Mouse (Mus musculus): Measurements from ENCODE around the gene Fzd4. TPM values are rescaled to one million over a fixed set of nuclear protein-coding genes. Genes with fewer than 3 reads are reported as not detected.

The Fzd4 gene
- polyA plus RNA-seq, 1 experiment = 5.0 TPM

GRCm38 (mm10) chr7:89371623-89372295 lies 32.4 kb upstream of the Fzd4 start:
- H3K27me3 ChIP-seq (ENCODE audit: control insufficient read depth, insufficient read depth, insufficient read length) = no peaks in the 10 kb centered on the region
- no peak overlapping the region for H3K4me3 ChIP-seq
- TF ChIP-seq TCF3 (IDR thresholded peaks at IDR 0.05; ENCODE audit: insufficient read length, low read depth) = no peak
- TF ChIP-seq MAX (IDR thresholded peaks at IDR 0.05; ENCODE audit: low read depth) = no peak
- TF ChIP-seq USF1 (IDR thresholded peaks at IDR 0.05; ENCODE audit: low read depth) = no peak
- TF ChIP-seq E2F4 (IDR thresholded peaks at IDR 0.05; ENCODE audit: insufficient read depth) = no peak
- TF ChIP-seq CEBPB (IDR thresholded peaks at IDR 0.05; ENCODE audit: insufficient read depth, poor library complexity, severe bottlenecking) = no peak
- TF ChIP-seq MYOG (IDR thresholded peaks at IDR 0.05; ENCODE audit: control insufficient read depth in 1 of 3, insufficient read depth in 1 of 3, insufficient read length in 2 of 3, low read depth in 2 of 3) = no peak
- TF ChIP-seq POLR2AphosphoS2 (IDR thresholded peaks at IDR 0.05; ENCODE audit: insufficient read length, low read depth) = no peak
- no peak for TF ChIP-seq REST (IDR thresholded peaks at IDR 0.05; ENCODE audit: insufficient read depth, insufficient read length)
- no peak for TF ChIP-seq SRF (IDR thresholded peaks at IDR 0.05; ENCODE audit: control insufficient read depth, insufficient read length, low read depth)
- TF ChIP-seq POLR2A (IDR thresholded peaks at IDR 0.05; ENCODE audit: insufficient read length, low read depth) = no peak
- no peak for TF ChIP-seq TCF12 (IDR thresholded peaks at IDR 0.05; ENCODE audit: insufficient read depth, poor library complexity, severe bottlenecking)
- TF ChIP-seq MYOD1 (IDR thresholded peaks at IDR 0.05; ENCODE audit: control insufficient read depth in 1 of 3, insufficient read length in 2 of 3, low read depth in 2 of 3) = no peak
- H3ac ChIP-seq (ENCODE audit: control insufficient read depth, insufficient read length) = no peak overlapping the region
- no peak overlapping the region for H3K4me2 ChIP-seq (ENCODE audit: low read depth)
- no peaks in the 10 kb centered on the region for H3K36me3 ChIP-seq (ENCODE audit: control insufficient read depth, insufficient read depth)
- no peaks in the 10 kb centered on the region for H3K79me2 ChIP-seq (ENCODE audit: control insufficient read depth, insufficient read depth)

GRCm38 (mm10) chr7:89380935-89381705 lies 23.0 kb upstream of the Fzd4 start:
- no peaks in the 10 kb centered on the region for H3K79me2 ChIP-seq (ENCODE audit: control insufficient read depth, insufficient read depth)
- H3K36me3 ChIP-seq (ENCODE audit: control insufficient read depth, insufficient read depth) = no peaks in the 10 kb centered on the region
- no peak overlapping the region for H3ac ChIP-seq (ENCODE audit: control insufficient read depth, insufficient read length)
- no peaks in the 10 kb centered on the region for H3K27me3 ChIP-seq (ENCODE audit: control insufficient read depth, insufficient read depth, insufficient read length)
- peak overlapping the region; percentile 49 for H3K4me2 ChIP-seq (ENCODE audit: low read depth)
- TF ChIP-seq TCF3 (IDR thresholded peaks at IDR 0.05; ENCODE audit: insufficient read length, low read depth) = no peak
- TF ChIP-seq MYOD1 (IDR thresholded peaks at IDR 0.05; ENCODE audit: control insufficient read depth in 1 of 3, insufficient read length in 2 of 3, low read depth in 2 of 3) = no peak
- no peak overlapping the region for H3K4me3 ChIP-seq

- Histone ChIP-seq H3K4me2 (ENCODE audit: low read depth) (no peak overlapping the region), H3K27me3 (ENCODE audit: control insufficient read depth, insufficient read depth, insufficient read length) (no peaks in the 10 kb centered on the region), H3K4me3 (no peak overlapping the region), H3K79me2 (ENCODE audit: control insufficient read depth, insufficient read depth) (no peaks in the 10 kb centered on the region), H3K36me3 (ENCODE audit: control insufficient read depth, insufficient read depth) (no peaks in the 10 kb centered on the region), H3ac (ENCODE audit: control insufficient read depth, insufficient read length) (no peak overlapping the region)
- TF ChIP-seq MYOG (IDR thresholded peaks at IDR 0.05; ENCODE audit: control insufficient read depth in 1 of 3, insufficient read depth in 1 of 3, insufficient read length in 2 of 3, low read depth in 2 of 3) = no peak
- no peak for TF ChIP-seq CEBPB (IDR thresholded peaks at IDR 0.05; ENCODE audit: insufficient read depth, poor library complexity, severe bottlenecking)
- TF ChIP-seq MYOD1 (IDR thresholded peaks at IDR 0.05; ENCODE audit: control insufficient read depth in 1 of 3, insufficient read length in 2 of 3, low read depth in 2 of 3) = no peak
- no peak for TF ChIP-seq REST (IDR thresholded peaks at IDR 0.05; ENCODE audit: insufficient read depth, insufficient read length)
- TF ChIP-seq TCF3 (IDR thresholded peaks at IDR 0.05; ENCODE audit: insufficient read length, low read depth) = no peak
- TF ChIP-seq TCF12 (IDR thresholded peaks at IDR 0.05; ENCODE audit: insufficient read depth, poor library complexity, severe bottlenecking) = no peak
- TF ChIP-seq E2F4 (IDR thresholded peaks at IDR 0.05; ENCODE audit: insufficient read depth) = no peak
- TF ChIP-seq POLR2A (IDR thresholded peaks at IDR 0.05; ENCODE audit: insufficient read length, low read depth) = no peak
- no peak for TF ChIP-seq POLR2AphosphoS2 (IDR thresholded peaks at IDR 0.05; ENCODE audit: insufficient read length, low read depth)
- no peak for TF ChIP-seq MAX (IDR thresholded peaks at IDR 0.05; ENCODE audit: low read depth)
Observed at GRCm38 (mm10) chr7:89382892-89383291, 21.3 kb upstream of the Fzd4 start.

- TF ChIP-seq POLR2AphosphoS2 (IDR thresholded peaks at IDR 0.05; ENCODE audit: insufficient read length, low read depth) = no peak
- TF ChIP-seq E2F4 (IDR thresholded peaks at IDR 0.05; ENCODE audit: insufficient read depth) = no peak
- TF ChIP-seq TCF12 (IDR thresholded peaks at IDR 0.05; ENCODE audit: insufficient read depth, poor library complexity, severe bottlenecking) = peak; percentile 22
- TF ChIP-seq SRF (IDR thresholded peaks at IDR 0.05; ENCODE audit: control insufficient read depth, insufficient read length, low read depth) = no peak
- peak in 2 of 3 experiments; percentile 71 to 78 for TF ChIP-seq MYOG (IDR thresholded peaks at IDR 0.05; ENCODE audit: control insufficient read depth in 1 of 3, insufficient read depth in 1 of 3, insufficient read length in 2 of 3, low read depth in 2 of 3)
- TF ChIP-seq REST (IDR thresholded peaks at IDR 0.05; ENCODE audit: insufficient read depth, insufficient read length) = no peak
- H3K79me2 ChIP-seq (ENCODE audit: control insufficient read depth, insufficient read depth) = no peaks in the 10 kb centered on the region
Observed at GRCm38 (mm10) chr7:89388981-89389380, 15.2 kb upstream of the Fzd4 start.

GRCm38 (mm10) chr7:89390660-89391059 lies 13.5 kb upstream of the Fzd4 start:
- Histone ChIP-seq H3K36me3 (ENCODE audit: control insufficient read depth, insufficient read depth) (no peaks in the 10 kb centered on the region), H3K27me3 (ENCODE audit: control insufficient read depth, insufficient read depth, insufficient read length) (no peaks in the 10 kb centered on the region), H3K4me3 (no peak overlapping the region), H3K4me2 (ENCODE audit: low read depth) (no peak overlapping the region), H3K79me2 (ENCODE audit: control insufficient read depth, insufficient read depth) (no peaks in the 10 kb centered on the region), H3ac (ENCODE audit: control insufficient read depth, insufficient read length) (no peak overlapping the region)
- TF ChIP-seq MYOG (IDR thresholded peaks at IDR 0.05; ENCODE audit: control insufficient read depth in 1 of 3, insufficient read depth in 1 of 3, insufficient read length in 2 of 3, low read depth in 2 of 3) = no peak
- TF ChIP-seq TCF12 (IDR thresholded peaks at IDR 0.05; ENCODE audit: insufficient read depth, poor library complexity, severe bottlenecking) = no peak
- TF ChIP-seq MAX (IDR thresholded peaks at IDR 0.05; ENCODE audit: low read depth) = no peak
- TF ChIP-seq CEBPB (IDR thresholded peaks at IDR 0.05; ENCODE audit: insufficient read depth, poor library complexity, severe bottlenecking) = no peak
- no peak for TF ChIP-seq REST (IDR thresholded peaks at IDR 0.05; ENCODE audit: insufficient read depth, insufficient read length)
- no peak for TF ChIP-seq POLR2AphosphoS2 (IDR thresholded peaks at IDR 0.05; ENCODE audit: insufficient read length, low read depth)
- TF ChIP-seq TCF3 (IDR thresholded peaks at IDR 0.05; ENCODE audit: insufficient read length, low read depth) = no peak
- no peak for TF ChIP-seq POLR2A (IDR thresholded peaks at IDR 0.05; ENCODE audit: insufficient read length, low read depth)
- no peak for TF ChIP-seq MYOD1 (IDR thresholded peaks at IDR 0.05; ENCODE audit: control insufficient read depth in 1 of 3, insufficient read length in 2 of 3, low read depth in 2 of 3)
- no peak for TF ChIP-seq USF1 (IDR thresholded peaks at IDR 0.05; ENCODE audit: low read depth)
- no peak for TF ChIP-seq SRF (IDR thresholded peaks at IDR 0.05; ENCODE audit: control insufficient read depth, insufficient read length, low read depth)

More at GRCm38 (mm10) chr7:89388981-89389380, 15.2 kb upstream of the Fzd4 start:
- Histone ChIP-seq H3ac (ENCODE audit: control insufficient read depth, insufficient read length) (no peak overlapping the region), H3K27me3 (ENCODE audit: control insufficient read depth, insufficient read depth, insufficient read length) (no peaks in the 10 kb centered on the region), H3K4me3 (no peak overlapping the region), H3K36me3 (ENCODE audit: control insufficient read depth, insufficient read depth) (no peaks in the 10 kb centered on the region), H3K4me2 (ENCODE audit: low read depth) (no peak overlapping the region)

All from myocyte (in vitro differentiated cells).